Mouse (Mus musculus): Measurements from ENCODE around the gene Wnt9a.
"Not testable (repeated sequence)": the region's sequence is repeated elsewhere in the genome, so short reads cannot be mapped to it uniquely, and the experiment has no call there.

Wnt9a gene

DNA sequence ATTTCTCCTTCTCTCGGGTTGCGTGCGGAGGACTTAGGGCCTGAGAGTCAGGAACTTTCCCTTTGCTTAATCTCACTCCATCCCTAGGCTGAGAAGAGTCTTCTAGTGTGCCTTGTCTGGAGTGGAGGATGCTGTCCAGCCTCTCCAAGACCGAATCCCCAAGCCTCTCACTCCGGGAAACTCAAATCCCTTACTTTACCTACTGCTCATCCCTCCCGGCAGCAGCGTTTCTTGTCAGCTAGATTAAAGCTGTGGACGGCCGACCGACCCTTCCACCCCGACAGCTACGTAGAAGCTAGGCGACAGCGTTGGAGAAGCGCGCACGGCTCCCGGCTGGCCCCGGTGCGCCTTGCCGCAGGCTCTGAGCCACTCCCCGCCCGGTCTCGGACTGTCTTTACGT, 17.0 kb upstream of the Wnt9a start:
- no peak for DNase-seq (ENCODE audit: low read depth, low spot score)
- Histone ChIP-seq H3K27me3 (ENCODE audit: control insufficient read depth, insufficient read depth, low read length, poor library complexity, severe bottlenecking) (no peaks in the 10 kb centered on the region; the same call in 1 of the 2 replicates), H3K36me3 (ENCODE audit: control insufficient read depth, insufficient read depth, low read length, poor library complexity, severe bottlenecking) (no peaks in the 10 kb centered on the region)

DNA sequence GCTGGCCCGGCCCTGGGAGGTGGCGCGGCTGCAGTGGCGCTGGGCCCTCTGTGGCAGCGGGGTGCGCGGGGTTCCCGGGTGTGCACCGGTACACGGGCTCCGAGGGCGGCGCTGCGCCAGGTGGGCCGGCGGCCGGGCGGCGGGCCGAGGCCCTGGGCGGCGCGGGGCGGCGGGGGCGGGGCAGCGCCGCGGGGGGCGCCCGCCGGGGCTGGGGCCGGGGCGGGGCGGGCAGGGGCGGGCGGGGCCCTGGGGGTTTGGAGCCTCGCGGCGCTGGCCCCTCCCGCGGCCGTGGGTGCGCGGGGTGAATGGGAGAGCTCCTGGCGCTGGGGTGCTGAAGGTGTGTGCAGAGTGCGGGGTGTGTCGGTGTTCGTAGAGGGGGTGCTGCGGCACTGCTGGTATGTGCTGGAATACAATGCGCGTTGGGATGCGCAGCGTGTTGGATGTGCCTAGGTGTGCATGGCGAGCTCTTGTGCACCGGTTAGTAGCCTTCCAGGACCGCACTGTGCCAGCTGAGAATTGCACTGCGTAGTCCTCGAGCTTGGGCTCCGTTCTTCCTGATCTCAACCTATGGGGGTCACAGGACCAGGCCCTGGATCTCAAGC, 15.9 kb upstream of the Wnt9a start, which contains the start of gene Wnt3a:
Gene Wnt3a (minus strand): TSS at position 51 of the 602 bp plus-strand sequence.
- no peak for DNase-seq (ENCODE audit: low read depth, low spot score)
- no peaks in the 10 kb centered on the region for H3K36me3 ChIP-seq (ENCODE audit: control insufficient read depth, insufficient read depth, low read length, poor library complexity, severe bottlenecking)
- H3K27me3 ChIP-seq (ENCODE audit: control insufficient read depth, insufficient read depth, low read length, poor library complexity, severe bottlenecking), result no peaks in the 10 kb centered on the region; the same call in 1 of the 2 replicates

DNA sequence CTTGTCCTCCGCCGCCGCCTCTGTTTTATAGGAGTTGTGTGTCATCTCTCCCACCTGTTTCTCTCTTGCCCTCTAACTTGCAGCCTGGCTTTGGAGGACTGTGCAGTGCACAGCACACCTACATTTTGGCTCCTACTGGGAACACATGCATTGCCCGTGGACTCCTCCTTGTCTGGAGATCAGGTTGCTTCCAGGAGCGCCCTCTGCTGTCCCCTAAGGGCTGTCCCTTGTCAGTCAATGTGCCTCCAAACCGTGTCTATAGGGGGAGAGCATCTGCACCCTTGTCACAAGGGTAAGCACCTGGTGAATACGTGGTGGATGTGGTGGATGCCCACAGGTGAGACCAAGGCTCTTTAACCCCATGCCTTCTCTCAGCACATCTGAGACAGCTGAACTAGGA, 13.1 kb upstream of the Wnt9a start:
- peak; percentile 58 for DNase-seq (ENCODE audit: low read depth, low spot score)

GRCm38 (mm10) chr11:59297941-59298340, 8.8 kb upstream of the Wnt9a start:
- peak; percentile 22 for DNase-seq (ENCODE audit: low read depth, low spot score)
- Histone ChIP-seq H3K36me3 (ENCODE audit: control insufficient read depth, insufficient read depth, low read length, poor library complexity, severe bottlenecking) (no peaks in the 10 kb centered on the region), H3K27me3 (ENCODE audit: control insufficient read depth, insufficient read depth, low read length, poor library complexity, severe bottlenecking) (no peaks in the 10 kb centered on the region)

More for the DNA sequence above, 13.1 kb upstream of the Wnt9a start:
- no peaks in the 10 kb centered on the region for H3K27me3 ChIP-seq (ENCODE audit: control insufficient read depth, insufficient read depth, low read length, poor library complexity, severe bottlenecking)
- H3K36me3 ChIP-seq (ENCODE audit: control insufficient read depth, insufficient read depth, low read length, poor library complexity, severe bottlenecking), result no peaks in the 10 kb centered on the region

- peak; percentile 33 for DNase-seq (ENCODE audit: low read depth, low spot score)
- Histone ChIP-seq H3K27me3 (ENCODE audit: control insufficient read depth, insufficient read depth, low read length, poor library complexity, severe bottlenecking) (no peaks in the 10 kb centered on the region), H3K36me3 (ENCODE audit: control insufficient read depth, insufficient read depth, low read length, poor library complexity, severe bottlenecking) (no peaks in the 10 kb centered on the region)
Observed at GRCm38 (mm10) chr11:59300185-59300584, 6.5 kb upstream of the Wnt9a start.

DNA sequence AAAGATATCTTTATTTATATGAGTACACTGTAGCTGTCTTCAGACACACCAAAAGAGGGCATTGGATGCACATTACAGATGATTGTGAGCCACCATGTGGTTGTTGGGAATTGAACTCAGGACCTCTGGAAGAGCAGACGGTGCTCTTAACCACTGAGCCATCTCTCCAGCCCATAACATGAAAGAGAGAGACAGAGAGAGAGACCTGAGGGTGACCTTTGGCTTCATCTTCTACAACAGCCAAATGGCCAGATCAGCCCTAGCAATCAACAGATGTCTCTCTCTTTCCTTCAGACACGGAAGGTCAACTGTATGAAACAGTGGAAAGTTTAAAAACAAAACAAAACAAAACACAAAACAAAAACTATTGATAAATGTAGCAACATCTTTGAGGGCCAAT, 5.7 kb upstream of the Wnt9a start:
- not testable (repeated sequence) for H3K27me3 ChIP-seq (ENCODE audit: control insufficient read depth, insufficient read depth, low read length, poor library complexity, severe bottlenecking); H3K36me3 ChIP-seq (ENCODE audit: control insufficient read depth, insufficient read depth, low read length, poor library complexity, severe bottlenecking); DNase-seq (ENCODE audit: low read depth, low spot score)

- Histone ChIP-seq H3K27me3 (ENCODE audit: control insufficient read depth, insufficient read depth, low read length, poor library complexity, severe bottlenecking) (peaks cover 2% of the 10 kb centered on the region; the same call in 1 of the 2 replicates), H3K36me3 (ENCODE audit: control insufficient read depth, insufficient read depth, low read length, poor library complexity, severe bottlenecking) (no peaks in the 10 kb centered on the region)
- peak; percentile 60 for DNase-seq (ENCODE audit: low read depth, low spot score)
Observed at GRCm38 (mm10) chr11:59302700-59303569, 3.8 kb upstream of the Wnt9a start.

GRCm38 (mm10) chr11:59305008-59305820, 1.5 kb upstream of the Wnt9a start:
- peaks cover 2% of the 10 kb centered on the region; the same call in 1 of the 2 replicates for H3K27me3 ChIP-seq (ENCODE audit: control insufficient read depth, insufficient read depth, low read length, poor library complexity, severe bottlenecking)
- H3K36me3 ChIP-seq (ENCODE audit: control insufficient read depth, insufficient read depth, low read length, poor library complexity, severe bottlenecking), result no peaks in the 10 kb centered on the region
- DNase-seq (ENCODE audit: low read depth, low spot score), result no peak

DNA sequence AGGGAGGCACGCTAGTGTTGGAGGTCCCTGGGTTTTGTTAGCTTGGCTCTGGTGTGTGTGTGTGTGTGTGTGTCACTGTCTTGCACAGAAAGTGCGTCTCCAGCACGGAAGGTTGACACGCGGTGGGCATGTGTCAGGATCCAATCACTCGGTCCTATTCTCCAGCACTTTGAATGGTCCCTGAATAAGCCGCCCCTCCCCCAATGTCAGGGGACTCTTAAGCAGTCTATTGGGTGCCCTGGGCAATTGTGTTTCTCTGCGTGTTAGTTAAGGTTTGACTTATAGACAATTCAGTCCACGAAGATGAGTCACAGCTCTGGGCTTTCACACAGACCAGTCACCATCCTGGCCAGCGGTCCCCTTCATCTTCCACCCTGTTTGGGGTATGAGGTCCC, 910 bp upstream of the Wnt9a start:
- DNase-seq (ENCODE audit: low read depth, low spot score), result no peak
- no peaks in the 10 kb centered on the region for H3K36me3 ChIP-seq (ENCODE audit: control insufficient read depth, insufficient read depth, low read length, poor library complexity, severe bottlenecking)

GRCm38 (mm10) chr11:59307422-59308163, 865 bp downstream of the Wnt9a start:
- Histone ChIP-seq H3K27me3 (ENCODE audit: control insufficient read depth, insufficient read depth, low read length, poor library complexity, severe bottlenecking) (peaks cover 2% of the 10 kb centered on the region; the same call in 1 of the 2 replicates), H3K36me3 (ENCODE audit: control insufficient read depth, insufficient read depth, low read length, poor library complexity, severe bottlenecking) (no peaks in the 10 kb centered on the region)
- DNase-seq (ENCODE audit: low read depth, low spot score), result peak; percentile 19

More for the DNA sequence above, 910 bp upstream of the Wnt9a start:
- peaks cover 2% of the 10 kb centered on the region; the same call in 1 of the 2 replicates for H3K27me3 ChIP-seq (ENCODE audit: control insufficient read depth, insufficient read depth, low read length, poor library complexity, severe bottlenecking)

DNA sequence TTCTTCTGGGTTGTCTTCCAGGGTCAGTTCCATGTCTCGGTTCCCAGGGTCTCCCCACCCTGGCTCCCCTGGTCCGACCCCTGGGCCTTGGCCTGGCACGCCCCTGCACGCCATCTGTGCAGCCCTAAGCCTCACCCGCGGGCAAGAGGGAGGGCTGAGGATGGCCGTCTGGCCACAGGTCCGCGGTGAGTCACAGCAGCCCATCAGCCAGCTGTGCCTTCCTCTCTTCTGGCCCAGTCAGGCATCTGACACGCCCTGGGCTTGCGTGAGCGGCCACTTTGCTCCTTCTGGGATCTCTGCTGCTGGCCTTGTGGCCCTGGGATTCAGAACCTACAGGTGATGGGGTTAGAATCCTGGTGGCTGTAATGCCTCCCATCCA, 1.4 kb downstream of the Wnt9a start:
- Histone ChIP-seq H3K36me3 (ENCODE audit: control insufficient read depth, insufficient read depth, low read length, poor library complexity, severe bottlenecking) (no peaks in the 10 kb centered on the region), H3K27me3 (ENCODE audit: control insufficient read depth, insufficient read depth, low read length, poor library complexity, severe bottlenecking) (peaks cover 2% of the 10 kb centered on the region; the same call in 1 of the 2 replicates)
- no peak for DNase-seq (ENCODE audit: low read depth, low spot score)

- DNase-seq (ENCODE audit: low read depth, low spot score), result no peak
- peaks cover 2% of the 10 kb centered on the region; the same call in 1 of the 2 replicates for H3K27me3 ChIP-seq (ENCODE audit: control insufficient read depth, insufficient read depth, low read length, poor library complexity, severe bottlenecking)
- H3K36me3 ChIP-seq (ENCODE audit: control insufficient read depth, insufficient read depth, low read length, poor library complexity, severe bottlenecking), result no peaks in the 10 kb centered on the region
Observed at GRCm38 (mm10) chr11:59308625-59309024, 1.9 kb downstream of the Wnt9a start.

- no peak for DNase-seq (ENCODE audit: low read depth, low spot score)
- H3K36me3 ChIP-seq (ENCODE audit: control insufficient read depth, insufficient read depth, low read length, poor library complexity, severe bottlenecking), result no peaks in the 10 kb centered on the region
Observed at GRCm38 (mm10) chr11:59309106-59309805, 2.5 kb downstream of the Wnt9a start.

More at GRCm38 (mm10) chr11:59309106-59309805, 2.5 kb downstream of the Wnt9a start:
- peaks cover 2% of the 10 kb centered on the region; the same call in 1 of the 2 replicates for H3K27me3 ChIP-seq (ENCODE audit: control insufficient read depth, insufficient read depth, low read length, poor library complexity, severe bottlenecking)

Data from splenic B cell, adult 2 months (primary cell).